ENCODE assay signal across 23 mouse cellular contexts in the genomic region with DNA sequence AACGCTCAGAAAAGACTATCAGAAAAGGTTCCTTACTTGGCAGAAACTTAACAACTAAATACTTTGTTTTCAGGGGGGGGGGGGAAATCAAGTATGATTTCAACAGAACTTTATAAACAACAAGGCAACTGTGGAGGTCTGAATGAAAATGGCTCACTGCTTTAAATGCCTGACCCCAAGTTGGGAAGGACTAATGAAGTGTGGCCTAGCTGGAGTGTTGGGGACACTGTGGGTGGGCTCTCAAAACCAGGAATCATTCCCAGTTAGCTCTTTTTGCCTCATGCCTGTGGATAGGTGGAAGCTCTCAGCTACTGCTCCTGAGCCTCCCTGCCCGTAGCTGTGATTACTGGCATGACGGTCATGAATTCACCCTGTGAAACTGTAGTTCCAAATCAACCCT. TPM values are rescaled to one million over a fixed set of nuclear protein-coding genes. Genes with fewer than 3 reads are reported as not detected.
A peak's percentile ranks its signal among the peaks of the same experiment; 100 is the strongest.
DNase-seq lines count a peak whose midpoint lies in the region; ATAC-seq and TF ChIP-seq lines count a peak whose summit lies in the region.
"Had no signal": no experiment of that assay in that cellular context is flagged by ENCODE, and none has a peak within 500 bp of the region (broad histone marks: within the 10 kb centered on the region; RNA-seq: fewer than 3 reads in every experiment).

No protein-coding gene starts in this region.

- no peak overlapping the region for H3K27ac ChIP-seq in lung, embryonic 14.5 days (ENCODE audit: low read depth)
- no peak overlapping the region for H3K27ac ChIP-seq in lung, embryonic 16.5 days (ENCODE audit: low read length)
- H3K27ac ChIP-seq in brown adipose tissue, adult 24 weeks (replicated peaks; ENCODE audit: low read depth, low read length), result peak overlapping the region; percentile 30; the same call in 1 of the 2 replicates
- H3K27ac ChIP-seq in kidney, embryonic 15.5 days, result no peak overlapping the region
- H3K27ac ChIP-seq: embryonic facial prominence, embryonic 10.5 days; embryonic facial prominence, embryonic 12.5 days; forebrain, embryonic 13.5 days; forebrain, embryonic 15.5 days had no signal

- H3K9me3 ChIP-seq in lung, embryonic 14.5 days (ENCODE audit: low read depth, low read length), result no peaks in the 10 kb centered on the region
- H3K9me3 ChIP-seq in lung, embryonic 16.5 days (ENCODE audit: control insufficient read depth, low read length), result no peaks in the 10 kb centered on the region
- H3K9me3 ChIP-seq in kidney, embryonic 15.5 days (replicated peaks), result no peaks in the 10 kb centered on the region
- H3K9me3 ChIP-seq: embryonic facial prominence, embryonic 10.5 days; embryonic facial prominence, embryonic 12.5 days; forebrain, embryonic 13.5 days; forebrain, embryonic 15.5 days had no signal

- no peak overlapping the region for H3K4me3 ChIP-seq in lung, embryonic 14.5 days (ENCODE audit: low read depth, low read length)
- H3K4me3 ChIP-seq in lung, adult 2 months (replicated peaks; ENCODE audit: extremely low read depth, low read depth, low read length), result no peak overlapping the region
- H3K4me3 ChIP-seq in lung, embryonic 16.5 days (ENCODE audit: low read length), result no peak overlapping the region
- no peak overlapping the region for H3K4me3 ChIP-seq in brown adipose tissue, adult 24 weeks (ENCODE audit: insufficient read depth, low read depth, low read length)
- H3K4me3 ChIP-seq in kidney, embryonic 15.5 days (replicated peaks), result no peak overlapping the region
- H3K4me3 ChIP-seq: embryonic facial prominence, embryonic 10.5 days; embryonic facial prominence, embryonic 12.5 days; forebrain, embryonic 13.5 days; forebrain, embryonic 15.5 days had no signal

- TF ChIP-seq POLR2A in lung, adult 2 months (IDR thresholded peaks at IDR 0.05; ENCODE audit: borderline replicate concordance, extremely low read depth, low read depth, low read length), result no peak

- H3K27me3 ChIP-seq in lung, embryonic 14.5 days (ENCODE audit: insufficient read depth, low read length), result no peaks in the 10 kb centered on the region
- no peaks in the 10 kb centered on the region for H3K27me3 ChIP-seq in lung, embryonic 16.5 days (ENCODE audit: control insufficient read depth, insufficient read depth, low read depth, low read length)
- H3K27me3 ChIP-seq in kidney, embryonic 15.5 days, result no peaks in the 10 kb centered on the region
- H3K27me3 ChIP-seq: embryonic facial prominence, embryonic 12.5 days; forebrain, embryonic 13.5 days; forebrain, embryonic 15.5 days had no signal

- DNase-seq in lung, embryonic 14.5 days, result peak; percentile 66
- DNase-seq in lung, adult 2 months, result no peak
- no peak for DNase-seq in lung, postnatal 25 days (ENCODE audit: low spot score)
- DNase-seq in lung, postnatal 10 days, result peak; percentile 16
- DNase-seq in lung, adult 18-20 months, result no peak
- DNase-seq: adrenal gland, adult 2 months; adrenal gland, postnatal 10 days; adrenal gland, postnatal 25 days; cerebellum, adult 11-12 months; cerebellum, adult 2 months; cerebellum, adult 9-10 months; cerebellum, postnatal 10 days; cerebellum, postnatal 25 days had no signal

- no peak overlapping the region for H3K4me2 ChIP-seq in lung, embryonic 14.5 days
- H3K4me2 ChIP-seq in lung, embryonic 16.5 days (ENCODE audit: low read depth, low read length), result no peak overlapping the region
- no peak overlapping the region for H3K4me2 ChIP-seq in kidney, embryonic 15.5 days
- H3K4me2 ChIP-seq: embryonic facial prominence, embryonic 12.5 days; forebrain, embryonic 13.5 days; forebrain, embryonic 15.5 days had no signal

- ATAC-seq in lung, embryonic 14.5 days (ENCODE audit: insufficient read depth), result peak; percentile 54; the same call in 1 of the 2 replicates
- peak; percentile 83 for ATAC-seq in lung, embryonic 16.5 days (ENCODE audit: low read depth)
- ATAC-seq in kidney, embryonic 15.5 days (replicated peaks; ENCODE audit: low FRiP score), result no peak
- ATAC-seq: forebrain, embryonic 13.5 days; forebrain, embryonic 15.5 days had no signal

- H3K9ac ChIP-seq in lung, embryonic 14.5 days, result no peak overlapping the region
- no peak overlapping the region for H3K9ac ChIP-seq in lung, embryonic 16.5 days (ENCODE audit: low read length)
- no peak overlapping the region for H3K9ac ChIP-seq in kidney, embryonic 15.5 days
- H3K9ac ChIP-seq: embryonic facial prominence, embryonic 12.5 days; forebrain, embryonic 13.5 days; forebrain, embryonic 15.5 days had no signal

- TF ChIP-seq CTCF in lung, embryonic 14.5 days (IDR thresholded peaks at IDR 0.05; ENCODE audit: low read depth), result no peak
- TF ChIP-seq CTCF in lung, adult 2 months (IDR thresholded peaks at IDR 0.05; ENCODE audit: insufficient read depth, low read length), result no peak

- WGBS in lung, embryonic 14.5 days, result 70% methylated on average over 3 of the region's 3 CpGs
- WGBS in lung, adult 2 months, result 64% methylated on average over 3 of the region's 3 CpGs
- WGBS in lung, embryonic 16.5 days, result 55% methylated on average over 3 of the region's 3 CpGs
- WGBS in kidney, embryonic 15.5 days, result 93% methylated on average over 3 of the region's 3 CpGs

- H3K4me1 ChIP-seq in lung, embryonic 14.5 days (ENCODE audit: insufficient read depth), result no peaks in the 10 kb centered on the region
- peaks cover 15% of the 10 kb centered on the region for H3K4me1 ChIP-seq in lung, adult 2 months (ENCODE audit: control insufficient read depth, insufficient read depth, low read length)
- H3K4me1 ChIP-seq in lung, embryonic 16.5 days (replicated peaks; ENCODE audit: control insufficient read depth, insufficient read depth, low read length), result no peaks in the 10 kb centered on the region
- peaks cover 16% of the 10 kb centered on the region for H3K4me1 ChIP-seq in brown adipose tissue, adult 24 weeks (ENCODE audit: control insufficient read depth, insufficient read depth, insufficient read length, low read length)
- no peaks in the 10 kb centered on the region for H3K4me1 ChIP-seq in kidney, embryonic 15.5 days
- H3K4me1 ChIP-seq: embryonic facial prominence, embryonic 10.5 days; embryonic facial prominence, embryonic 12.5 days; forebrain, embryonic 13.5 days; forebrain, embryonic 15.5 days had no signal

- peaks cover 22% of the 10 kb centered on the region for H3K36me3 ChIP-seq in lung, embryonic 14.5 days (ENCODE audit: insufficient read depth)
- H3K36me3 ChIP-seq in lung, embryonic 16.5 days (ENCODE audit: control insufficient read depth, insufficient read depth, low read length), result 0 out of 2 replicates have a peak, but pooled peaks cover 5% of the 10 kb centered on the region
- peaks cover 36% of the 10 kb centered on the region for H3K36me3 ChIP-seq in kidney, embryonic 15.5 days

RNA-seq across cellular contexts. Expression of a gene that starts 30.7 kb away (rescaled TPM):
- polyA plus RNA-seq in lung, embryonic 14.5 days (2014; fragmentation: Nextera tagmentation; extraction: Ambion mirVana), result 61.2 and 65.2 TPM in 2 replicates
- 70.0 and 123 TPM in 2 replicates for polyA plus RNA-seq in lung, adult 2 months (2012; rRNA removed)
- 53.6 and 67.9 TPM in 2 replicates for polyA plus RNA-seq in lung, embryonic 16.5 days (2015; fragmentation: Nextera tagmentation; extraction: Ambion mirVana)
- polyA plus RNA-seq in brown adipose tissue, adult 24 weeks (2012; ENCODE audit: insufficient read depth, insufficient read length, missing spikeins), result 17.4 and 18.2 TPM in 2 replicates
- polyA plus RNA-seq in kidney, embryonic 15.5 days (2015; fragmentation: Nextera tagmentation; extraction: Ambion mirVana), result 77.7 and 87.6 TPM in 2 replicates

RNA-seq across cellular contexts. Expression of a gene that starts 36.5 kb away (rescaled TPM):
- polyA plus RNA-seq in lung, embryonic 14.5 days (2014; fragmentation: Nextera tagmentation; extraction: Ambion mirVana), result 0.09 and 0.61 TPM in 2 replicates
- polyA plus RNA-seq in lung, adult 2 months (2012; rRNA removed), result 2.3 and 6.4 TPM in 2 replicates
- polyA plus RNA-seq in lung, embryonic 16.5 days (2015; fragmentation: Nextera tagmentation; extraction: Ambion mirVana), result 1.3 and 1.7 TPM in 2 replicates
- polyA plus RNA-seq in brown adipose tissue, adult 24 weeks (2012; ENCODE audit: insufficient read depth, insufficient read length, missing spikeins), result 5.3 and 6.8 TPM in 2 replicates
- polyA plus RNA-seq in kidney, embryonic 15.5 days (2015; fragmentation: Nextera tagmentation; extraction: Ambion mirVana), result 0.17 and 0.55 TPM in 2 replicates
- polyA plus RNA-seq: adrenal gland, adult 2 months; brain, embryonic 14.5 days; cortical plate, adult 2 months; embryonic facial prominence, embryonic 10.5 days; forebrain, embryonic 11.5 days; forebrain, embryonic 13.5 days; forebrain, embryonic 15.5 days had no signal

Comparison
In these comparisons a context has a peak if more than half of its experiments do, and no peak if none do; other contexts are left out.
1. DNase-seq: peak in lung, embryonic 14.5 days (single experiment) and lung, postnatal 10 days (single experiment); none in lung, adult 2 months (single experiment), lung, postnatal 25 days (single experiment) and lung, adult 18-20 months (0 of 2).